Mouse (Mus musculus) embryonic fibroblast, embryonic 13.5 days (primary cell): ENCODE data around the gene Pdzd3. TPM values are rescaled to one million over a fixed set of nuclear protein-coding genes. Genes with fewer than 3 reads are reported as not detected.

Source experiments
- H3K27ac ChIP-seq: 2 replicates; pipeline ENCODE4 v1.5.1; 2012; ENCODE audit warnings: low read length, control low read depth, inconsistent platforms; ENCODE audit not compliant: insufficient read depth
- H3K4me1 ChIP-seq: 2 replicates; pipeline ENCODE4 v1.6.1; 2011; ENCODE audit warnings: low read length; ENCODE audit not compliant: control insufficient read depth, insufficient read depth
- H3K4me3 ChIP-seq: 2 replicates; pipeline ENCODE4 v1.5.1; 2011; ENCODE audit warnings: mild to moderate bottlenecking, control low read depth, low read length; ENCODE audit not compliant: insufficient read depth
- CTCF ChIP-seq: IDR thresholded peaks from 2 replicates; pipeline ENCODE4 v1.5.1; 2011; ENCODE audit warnings: mild to moderate bottlenecking, control low read depth, low read length, moderate library complexity, borderline replicate concordance; ENCODE audit not compliant: insufficient read depth
- POLR2A ChIP-seq: IDR thresholded peaks from 2 replicates; pipeline ENCODE4 v1.6.1; 2011; ENCODE audit warnings: low read depth, mild to moderate bottlenecking, control low read depth, low read length, moderate library complexity
- polyA plus RNA-seq: library from polyadenylated mRNA; stranded (reverse); fragments of >200 nt; gene quantifications from 2 replicates; pipeline ENCODE4 v1.2.4, GENCODE M21; 2011; ENCODE audit warnings: low read depth; ENCODE audit not compliant: missing spikeins, insufficient read length

The Pdzd3 gene
- polyA plus RNA-seq, 1 experiment, result not detected

GRCm38 (mm10) chr9:44269077-44269476 lies 17.8 kb upstream of the Pdzd3 start:
- no peak overlapping the region for H3K27ac ChIP-seq
- no peak for TF ChIP-seq CTCF
- no peak for TF ChIP-seq POLR2A
- no peak overlapping the region for H3K4me3 ChIP-seq
- H3K4me1 ChIP-seq, result peaks cover 5% of the 10 kb centered on the region; the same call in 1 of the 2 replicates

- Histone ChIP-seq H3K4me1 (peaks cover 5% of the 10 kb centered on the region; the same call in 1 of the 2 replicates), H3K27ac (peak within 1 kb of the TSS; percentile 36; the same call in 1 of the 2 replicates), H3K4me3 (peak within 1 kb of the TSS; percentile 31)
- TF ChIP-seq POLR2A (no peak), CTCF (no peak)
These were observed 17.2 kb upstream of the Pdzd3 start, which contains the start of gene Nlrx1 for GRCm38 (mm10) chr9:44268432-44268831. Gene Nlrx1, minus strand, starts transcription at chr9:44268599.

- Histone ChIP-seq H3K27ac (peak overlapping the region; percentile 36; the same call in 1 of the 2 replicates), H3K4me1 (peaks cover 5% of the 10 kb centered on the region; the same call in 1 of the 2 replicates), H3K4me3 (peak overlapping the region; percentile 31)
- TF ChIP-seq POLR2A (0 out of 2 replicates have a peak, but pooled peaks have one; percentile 72), CTCF (peak; percentile 53; the same call in 1 of the 2 replicates)
These were observed 16.7 kb upstream of the Pdzd3 start for GRCm38 (mm10) chr9:44268027-44268360.

GRCm38 (mm10) chr9:44267319-44268026 lies 16.2 kb upstream of the Pdzd3 start:
- H3K4me1 ChIP-seq, result peaks cover 5% of the 10 kb centered on the region; the same call in 1 of the 2 replicates
- peak overlapping the region; percentile 31 for H3K4me3 ChIP-seq
- no peak for TF ChIP-seq CTCF
- peak; percentile 45 for TF ChIP-seq POLR2A
- H3K27ac ChIP-seq, result peak overlapping the region; percentile 36; the same call in 1 of the 2 replicates

GRCm38 (mm10) chr9:44266478-44267226 lies 15.4 kb upstream of the Pdzd3 start:
- TF ChIP-seq POLR2A, result no peak
- Histone ChIP-seq H3K4me1 (peaks cover 5% of the 10 kb centered on the region; the same call in 1 of the 2 replicates), H3K27ac (no peak overlapping the region), H3K4me3 (no peak overlapping the region)

- no peak for TF ChIP-seq POLR2A
- TF ChIP-seq CTCF, result no peak
- H3K4me3 ChIP-seq, result no peak overlapping the region
- H3K4me1 ChIP-seq, result no peaks in the 10 kb centered on the region
- no peak overlapping the region for H3K27ac ChIP-seq
These were observed 10.1 kb upstream of the Pdzd3 start for GRCm38 (mm10) chr9:44261388-44261787.

GRCm38 (mm10) chr9:44259014-44259413 lies 7.7 kb upstream of the Pdzd3 start:
- Histone ChIP-seq H3K4me1 (no peaks in the 10 kb centered on the region), H3K27ac (no peak overlapping the region), H3K4me3 (no peak overlapping the region)
- TF ChIP-seq POLR2A, result no peak
- no peak for TF ChIP-seq CTCF

GRCm38 (mm10) chr9:44256213-44256612 lies 4.9 kb upstream of the Pdzd3 start:
- TF ChIP-seq CTCF (no peak), POLR2A (no peak)
- no peaks in the 10 kb centered on the region for H3K4me1 ChIP-seq
- H3K27ac ChIP-seq, result no peak overlapping the region
- no peak overlapping the region for H3K4me3 ChIP-seq

- Histone ChIP-seq H3K27ac (no peak overlapping the region), H3K4me3 (no peak overlapping the region), H3K4me1 (no peaks in the 10 kb centered on the region)
- TF ChIP-seq CTCF (no peak), POLR2A (no peak)
These were observed 3.9 kb upstream of the Pdzd3 start for GRCm38 (mm10) chr9:44255136-44255521.

- Histone ChIP-seq H3K4me3 (no peak overlapping the region), H3K27ac (no peak overlapping the region), H3K4me1 (no peaks in the 10 kb centered on the region)
- no peak for TF ChIP-seq CTCF
- TF ChIP-seq POLR2A, result no peak
These were observed 3.4 kb upstream of the Pdzd3 start for GRCm38 (mm10) chr9:44254508-44255135.
